Mouse (Mus musculus): Measurements from ENCODE around the gene Spryd3.

The Spryd3 gene

DNA sequence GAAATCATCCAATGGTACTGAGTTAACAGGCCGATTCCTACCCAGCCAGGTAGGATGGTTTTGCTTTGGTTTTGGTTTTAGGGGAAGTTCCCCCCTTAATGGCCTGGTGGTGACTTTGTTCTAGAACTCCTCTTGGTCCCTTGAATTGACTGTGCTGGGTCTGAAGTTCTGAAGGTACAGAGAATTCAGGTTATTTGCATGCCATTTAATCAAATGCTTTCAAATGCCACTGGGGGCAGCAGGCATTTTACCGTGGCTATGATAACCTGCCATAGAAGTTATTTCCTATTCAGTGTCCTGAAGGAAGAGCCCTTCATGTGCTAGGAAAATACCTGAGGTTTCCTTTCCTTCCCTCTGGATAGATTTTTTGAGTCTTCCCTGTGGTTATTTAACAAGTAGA is 55.6 kb downstream of the Spryd3 start:
- CTCF ChIA-PET: interaction anchor here in 3 of 4 experiments (0.6 to 2.6 kb wide), 11 partner anchors 9 to 825 kb away, joined by 3 to 7 read pairs (median 4); partner anchors contain the start of genes Tns2 (in 2 of the 3) and Spryd3 (in 1 of the 3)
- POLR2A ChIA-PET: interaction anchor here (0.8 to 4.7 kb wide), 25 partner anchors 8 to 391 kb away, joined by 3 to 125 read pairs (median 5); partner anchors contain the start of genes Spryd3 (in 3 of the 4), Tns2 (in 2 of the 4), Eif4b (in 1 of the 4) and Espl1 (in 1 of the 4)

DNA sequence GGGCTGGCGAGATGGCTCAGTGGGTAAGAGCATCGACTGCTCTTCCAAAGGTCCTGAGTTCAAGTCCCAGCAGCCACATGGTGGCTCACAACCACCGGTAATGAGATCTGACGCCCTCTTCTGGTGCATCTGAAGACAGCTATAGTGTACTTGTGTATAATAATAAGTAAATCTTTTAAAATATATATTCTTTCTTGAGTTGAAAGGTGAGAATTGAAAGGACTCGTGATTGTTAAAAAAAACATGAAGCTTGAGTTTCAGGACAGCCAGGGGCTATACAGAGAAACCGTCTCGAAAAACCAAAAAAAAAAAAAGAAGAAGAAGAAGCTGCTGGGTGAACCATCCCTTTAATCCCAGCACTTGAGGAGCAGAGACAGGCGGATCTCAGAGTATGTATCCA is 56.1 kb downstream of the Spryd3 start:
- CTCF ChIA-PET: interaction anchor here in 3 of 4 experiments (0.6 to 2.6 kb wide), 12 partner anchors 8 to 824 kb away, joined by 3 to 7 read pairs (median 4); partner anchors contain the start of genes Tns2 (in 2 of the 3) and Spryd3 (in 1 of the 3)
- POLR2A ChIA-PET: interaction anchor here (0.7 to 4.7 kb wide), 29 partner anchors 10 to 1056 kb away, joined by 3 to 125 read pairs (median 4); partner anchors contain the start of genes Spryd3 (in 3 of the 4), Tns2 (in 3 of the 4), Espl1 (in 1 of the 4) and Soat2 (in 1 of the 4)

DNA sequence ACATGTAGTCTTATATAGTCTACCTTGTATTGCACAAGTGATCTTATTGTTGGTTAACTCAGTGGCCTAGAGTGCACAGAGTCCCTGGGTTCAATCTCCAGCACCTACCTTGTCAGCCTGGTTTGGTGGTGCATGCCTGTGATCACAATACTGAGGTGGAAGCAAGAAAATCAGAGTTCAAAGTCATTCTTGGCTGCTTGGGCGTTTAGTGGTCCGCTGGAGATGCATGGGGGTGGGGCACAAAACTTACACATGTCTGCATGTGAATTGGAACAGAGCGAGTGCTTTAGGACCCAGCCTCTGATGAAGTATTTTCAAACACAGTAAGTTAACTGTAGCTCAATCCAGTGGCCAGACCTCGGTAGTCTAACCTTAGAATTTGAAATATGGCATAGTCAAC is 56.8 kb downstream of the Spryd3 start:
- POLR2A ChIA-PET: interaction anchor here (0.6 to 4.7 kb wide), 22 partner anchors 9 to 1056 kb away, joined by 3 to 125 read pairs (median 5); partner anchors contain the start of genes Soat2 (in 2 of the 4), Spryd3 (in 2 of the 4), Tns2 (in 2 of the 4) and Zfp740 (in 1 of the 4)
- CTCF ChIA-PET: interaction anchor here in 2 of 4 experiments (0.7 to 2.6 kb wide), 5 partner anchors 18 to 95 kb away, joined by 3 to 7 read pairs (median 3); partner anchors contain the start of gene Tns2 (in 1 of the 2)

DNA sequence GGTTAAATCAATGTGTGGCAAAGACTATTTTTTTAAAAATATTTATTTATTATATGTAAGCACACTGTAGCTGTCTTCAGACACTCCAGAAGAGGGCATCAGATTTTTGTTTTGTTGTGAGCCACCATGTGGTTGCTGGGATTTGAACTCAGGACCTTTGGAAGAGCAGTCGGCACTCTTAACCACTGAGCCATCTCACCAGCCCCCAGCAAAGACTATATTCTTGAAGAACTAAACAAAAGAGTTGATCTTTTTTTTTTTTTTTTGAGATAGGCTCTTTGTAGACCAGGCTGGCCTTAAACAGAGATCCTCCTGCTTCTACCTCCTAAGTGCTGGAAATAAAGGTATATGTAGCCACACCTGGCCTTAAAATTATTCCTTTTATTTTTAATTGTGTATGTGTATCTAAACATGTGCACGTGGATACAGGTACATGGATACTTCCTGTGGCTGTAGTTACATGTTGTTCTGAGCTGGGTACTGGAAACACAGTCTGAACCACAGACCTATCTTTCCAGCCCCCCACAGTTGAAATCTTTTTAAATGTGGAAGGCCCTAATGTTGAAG is 58.8 kb downstream of the Spryd3 start:
- ChIA-PET CTCF (interaction anchor here in 1 of 4 experiments (1.3 kb wide), 1 partner anchor 30 kb away, joined by 5 read pairs; no protein-coding TSS in a partner anchor), POLR2A (interaction anchor here in 2 of 4 experiments (0.7 to 6.2 kb wide), 20 partner anchors 12 to 1235 kb away, joined by 3 to 127 read pairs (median 4); partner anchors contain the start of genes Sp1 (in 1 of the 2), Spryd3 (in 1 of the 2) and Tns2 (in 1 of the 2))

DNA sequence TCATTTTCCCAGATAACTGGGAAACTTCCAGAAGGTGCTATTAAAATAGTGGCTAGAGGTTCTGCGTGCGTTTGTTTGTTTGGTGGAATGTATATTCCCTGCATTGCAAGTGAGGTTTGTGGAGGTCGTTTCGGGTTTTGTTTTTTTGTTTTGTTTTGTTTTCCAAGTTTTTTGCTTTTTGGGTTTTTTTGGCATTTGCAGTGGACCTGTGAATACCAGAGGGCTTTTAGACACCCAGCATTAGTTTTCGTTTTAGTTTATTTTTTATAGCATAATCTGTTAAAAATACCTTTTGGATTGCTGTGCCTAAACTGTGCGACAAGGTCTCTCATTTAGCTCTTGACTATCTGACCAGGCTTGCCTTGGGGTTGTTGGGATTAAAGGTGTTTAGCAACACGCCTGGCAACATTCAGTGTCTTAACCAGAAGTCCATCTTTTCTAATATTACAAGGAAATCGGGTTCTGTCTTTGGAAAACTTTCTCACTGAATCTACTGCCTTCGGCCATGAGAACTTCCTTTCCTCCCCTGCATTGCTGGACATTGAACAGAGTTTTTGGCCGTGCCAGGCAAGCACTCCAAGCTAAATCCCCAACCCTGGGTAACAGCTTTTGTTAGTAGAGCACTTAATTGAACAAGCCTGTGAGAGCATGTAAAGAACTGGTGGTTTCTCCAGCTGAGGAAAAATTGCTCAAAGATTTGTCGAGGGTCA is 61.0 kb downstream of the Spryd3 start:
- POLR2A ChIA-PET: interaction anchor here in 2 of 4 experiments (0.7 to 6.2 kb wide), 31 partner anchors 8 to 945 kb away, joined by 3 to 127 read pairs (median 6); partner anchors contain the start of genes Tns2 (in 2 of the 2), Csad (in 1 of the 2), Krt8 (in 1 of the 2) and Soat2 (in 1 of the 2)
- CTCF ChIA-PET: interaction anchor here in 2 of 4 experiments (0.5 to 1.6 kb wide), 3 partner anchors 26 to 200 kb away, joined by 3 read pairs; partner anchors contain the start of gene Tns2 (in 1 of the 2)

DNA sequence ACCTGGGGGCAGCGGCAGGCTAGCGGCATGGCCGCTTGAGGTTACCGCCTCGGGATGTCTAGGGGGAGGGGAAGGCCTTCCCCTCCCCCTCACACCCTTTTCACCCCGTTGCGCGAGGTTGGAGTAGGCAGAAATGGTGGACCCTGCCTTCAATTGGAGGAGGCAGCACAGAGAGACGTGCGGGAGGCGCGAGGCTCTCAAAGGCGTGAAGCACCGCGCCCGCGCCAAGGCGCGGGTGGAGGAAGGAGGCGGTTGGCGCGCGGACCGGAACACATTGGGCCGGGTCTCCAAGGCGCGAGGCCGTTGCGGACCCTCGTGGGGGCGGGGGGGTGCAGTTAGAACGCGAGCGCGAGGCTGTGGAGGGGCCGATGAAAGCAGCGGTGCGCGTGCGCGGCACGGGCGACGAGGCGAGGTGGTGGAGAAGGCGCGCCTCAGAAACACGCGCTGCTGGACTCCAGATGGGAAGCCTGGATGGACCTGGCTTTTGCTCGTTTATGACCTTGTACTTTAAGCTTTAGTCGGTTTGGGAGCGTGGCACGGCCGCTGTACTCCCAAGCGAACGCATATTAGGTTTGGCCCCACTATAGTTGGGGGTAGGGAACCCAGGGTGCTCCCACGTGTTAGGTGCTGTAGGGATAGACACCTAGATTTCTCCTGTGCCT is 61.8 kb downstream of the Spryd3 start:
- CTCF ChIA-PET: interaction anchor here in 1 of 4 experiments (0.6 to 1.2 kb wide), 3 partner anchors 26 to 56 kb away, joined by 3 to 7 read pairs (median 4); partner anchors contain the start of gene Tns2
- POLR2A ChIA-PET: interaction anchor here (0.8 to 6.2 kb wide), 36 partner anchors 8 to 444 kb away, joined by 3 to 127 read pairs (median 6); partner anchors contain the start of genes Tns2 (in 3 of the 4), Csad (in 1 of the 4), Krt18 (in 1 of the 4) and Krt8 (in 1 of the 4)

DNA sequence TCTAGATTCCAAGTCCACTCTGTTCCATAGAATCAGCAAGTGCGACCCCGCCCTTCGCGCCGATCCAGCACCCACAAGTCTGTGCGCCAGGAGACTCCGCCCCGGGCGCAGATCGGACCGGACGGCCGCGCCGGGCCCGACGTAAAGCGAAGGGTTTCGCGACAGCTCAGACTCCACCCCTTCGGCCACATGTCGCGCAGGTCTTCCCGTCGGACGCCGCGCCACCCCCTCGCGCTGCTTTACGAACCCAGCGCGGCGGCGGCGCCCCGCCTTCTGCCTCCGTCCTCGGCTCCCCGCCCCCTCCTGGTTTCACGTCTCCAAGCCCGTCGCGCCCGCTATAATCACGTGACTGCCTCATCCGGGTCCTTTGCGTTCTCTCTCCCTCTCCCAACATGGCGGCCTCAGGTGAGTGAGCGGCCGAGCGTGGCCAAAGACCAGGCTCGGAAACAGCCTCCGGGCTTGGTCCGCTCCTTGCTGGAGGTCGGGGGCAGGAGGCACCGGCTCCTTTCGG is 62.4 kb downstream of the Spryd3 start, which contains the start of gene Eif4b:
TSS of gene Eif4b (plus strand) at position 215 of the 511 bp plus-strand sequence.
- CTCF ChIA-PET: interaction anchor here in 1 of 4 experiments (0.6 to 1.2 kb wide), 5 partner anchors 27 to 757 kb away, joined by 3 to 7 read pairs (median 4); partner anchors contain the start of gene Tns2
- POLR2A ChIA-PET: interaction anchor here (0.6 to 6.2 kb wide), 68 partner anchors 8 to 846 kb away, joined by 3 to 63 read pairs (median 4); partner anchors contain the start of genes Tns2 (in 4 of the 4), Spryd3 (in 3 of the 4), Tarbp2 (in 2 of the 4) and Atg101 (in 1 of the 4)

DNA sequence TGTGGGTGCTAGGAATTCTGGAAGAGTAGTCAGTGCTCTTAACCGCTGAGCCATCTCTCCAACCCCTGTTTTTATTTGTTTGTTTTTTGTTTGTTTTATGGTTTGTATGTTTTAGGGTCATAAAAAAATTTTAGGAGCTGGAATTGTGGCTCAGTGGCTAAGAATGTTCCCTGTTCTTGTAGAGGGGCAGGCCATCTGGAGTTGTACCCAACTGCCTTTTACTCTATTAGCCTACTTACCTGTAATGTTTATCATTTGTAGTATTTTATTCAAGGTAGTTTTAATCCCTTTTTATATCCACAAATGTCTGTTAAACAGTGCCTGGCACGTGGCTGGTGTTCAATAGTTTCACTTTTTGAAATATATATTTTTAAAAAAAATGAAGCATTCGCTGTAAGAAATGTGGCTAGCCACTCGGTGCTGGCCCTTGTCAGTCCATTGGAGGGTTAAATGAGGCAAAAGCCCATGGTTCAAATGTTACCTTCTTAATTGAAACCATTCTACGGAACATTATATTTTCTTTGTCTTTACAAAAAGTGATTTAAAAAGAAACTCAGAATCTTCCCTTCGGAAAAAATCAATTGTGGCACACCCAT is 63.0 kb downstream of the Spryd3 start:
- POLR2A ChIA-PET: interaction anchor here (0.6 to 6.2 kb wide), 69 partner anchors 8 to 845 kb away, joined by 3 to 63 read pairs (median 4); partner anchors contain the start of genes Tns2 (in 4 of the 4), Spryd3 (in 3 of the 4), Tarbp2 (in 2 of the 4) and Atg101 (in 1 of the 4)
- CTCF ChIA-PET: interaction anchor here in 1 of 4 experiments (0.6 to 1.2 kb wide), 4 partner anchors 28 to 757 kb away, joined by 4 to 7 read pairs (median 4); partner anchors contain the start of gene Tns2

DNA sequence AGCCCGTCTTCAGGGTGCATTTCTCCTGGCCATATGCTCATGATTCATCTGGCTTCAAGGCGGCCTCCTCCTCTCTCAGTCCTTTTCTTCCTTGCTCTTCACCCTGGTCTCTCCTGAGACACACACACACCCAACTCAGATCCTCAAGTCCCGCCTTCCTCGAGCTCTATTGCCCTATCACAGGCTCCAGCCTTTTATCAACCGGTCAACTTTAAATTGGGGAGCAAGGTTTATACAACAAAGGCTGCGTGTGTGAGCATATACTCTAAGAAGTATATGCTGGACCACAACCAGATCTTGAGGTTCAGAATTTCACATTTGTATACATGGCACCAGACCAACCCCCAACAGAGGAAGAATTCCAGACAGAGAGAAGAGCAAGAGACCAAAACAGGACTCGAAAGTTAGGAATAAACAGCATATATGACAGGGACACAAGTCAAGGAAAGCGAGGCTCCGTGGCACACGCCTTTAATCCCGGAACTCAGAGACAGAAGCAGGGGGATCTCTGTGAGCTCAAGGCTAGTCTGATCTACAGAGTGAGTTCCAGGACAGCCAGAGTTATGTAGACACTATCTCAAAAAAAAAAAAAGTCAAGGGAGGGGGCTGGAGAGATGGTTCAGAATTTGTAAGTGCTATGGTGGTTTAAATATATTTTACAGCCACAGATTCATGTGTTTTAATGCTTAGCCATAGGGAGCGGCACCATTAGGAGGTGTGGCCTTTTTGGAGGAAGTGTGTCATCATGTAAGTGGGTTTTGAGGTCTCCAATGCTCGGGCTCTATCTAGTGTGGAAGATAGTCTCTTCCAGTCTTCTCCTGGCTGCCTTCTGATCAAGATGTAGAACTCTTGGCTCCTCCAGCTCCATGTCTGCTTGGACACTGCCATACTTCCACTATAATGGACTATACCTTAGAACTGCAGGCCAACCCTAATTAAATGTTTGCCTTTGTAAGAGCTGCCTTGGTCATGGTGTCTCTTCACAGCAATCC is 65.3 kb downstream of the Spryd3 start:
- POLR2A ChIA-PET: interaction anchor here (0.6 to 2.4 kb wide), 14 partner anchors 9 to 755 kb away, joined by 3 to 6 read pairs (median 3); partner anchors contain the start of gene Tns2 (in 1 of the 4)
- CTCF ChIA-PET: interaction anchor here in 3 of 4 experiments (0.6 to 5.7 kb wide), 9 partner anchors 9 to 574 kb away, joined by 3 to 35 read pairs (median 3); partner anchors contain the start of gene Krt8 (in 1 of the 3)

Data from embryonic stem cell, embryonic (primary cell).